Mouse (Mus musculus) spleen, postnatal 4 days (tissue): ENCODE data around the gene Pecr.
A peak's percentile ranks its signal among the peaks of the same experiment; 100 is the strongest.
"Not testable (repeated sequence)": the region's sequence is repeated elsewhere in the genome, so short reads cannot be mapped to it uniquely, and the experiment has no call there.

Source experiments
- DNase-seq, 2 experiments: peaks; one replicate each; pipeline ENCODE4 v3.0.0; 2022; ENCODE audit warnings: low spot score in 2 of 2

Pecr gene

GRCm38 (mm10) chr1:72237007-72237775 is 46.9 kb downstream of the Pecr start:
- peak in 1 of 2 experiments; percentile 51 for DNase-seq

GRCm38 (mm10) chr1:72236363-72237006 is 47.6 kb downstream of the Pecr start:
- DNase-seq, result peak; percentile 37 to 69

GRCm38 (mm10) chr1:72232592-72232991 is 51.5 kb downstream of the Pecr start:
- DNase-seq, result not testable (repeated sequence)

- DNase-seq, result no peak
Observed at GRCm38 (mm10) chr1:72228974-72229373, 55.1 kb downstream of the Pecr start.

- DNase-seq, result no peak
Observed at GRCm38 (mm10) chr1:72227546-72227945, 56.6 kb downstream of the Pecr start.

GRCm38 (mm10) chr1:72226887-72227481 is 57.1 kb downstream of the Pecr start:
- no peak for DNase-seq

GRCm38 (mm10) chr1:72226172-72226886 is 57.8 kb downstream of the Pecr start:
- DNase-seq, result peak; percentile 27 to 64

- DNase-seq, result peak; percentile 79 to 88
Observed at GRCm38 (mm10) chr1:72225720-72226171, 58.4 kb downstream of the Pecr start.

- DNase-seq, result no peak
Observed at GRCm38 (mm10) chr1:72225054-72225718, 58.9 kb downstream of the Pecr start.

- DNase-seq, result no peak
Observed at GRCm38 (mm10) chr1:72220008-72220407, 64.1 kb downstream of the Pecr start.

GRCm38 (mm10) chr1:72219116-72219515 is 65.0 kb downstream of the Pecr start:
- no peak for DNase-seq

- no peak for DNase-seq
Observed at GRCm38 (mm10) chr1:72218626-72219025, 65.5 kb downstream of the Pecr start.

- no peak for DNase-seq
Observed at GRCm38 (mm10) chr1:72216761-72217160, 67.4 kb downstream of the Pecr start.

- DNase-seq, result no peak
Observed at GRCm38 (mm10) chr1:72215174-72215573, 68.9 kb downstream of the Pecr start.

GRCm38 (mm10) chr1:72214470-72214961 is 69.6 kb downstream of the Pecr start:
- DNase-seq, result peak; percentile 31 to 66

GRCm38 (mm10) chr1:72213954-72214353 is 70.2 kb downstream of the Pecr start:
- DNase-seq, result no peak

- peak; percentile 42 to 75 for DNase-seq
Observed at GRCm38 (mm10) chr1:72211701-72212699, 72.1 kb downstream of the Pecr start, which contains the start of gene Mreg. Mreg (minus strand) TSS chr1:72212307.

GRCm38 (mm10) chr1:72210803-72211679 is 73.1 kb downstream of the Pecr start:
- no peak for DNase-seq
